Mouse (Mus musculus): ENCODE measurements around the gene Pitpna.
"Not testable (repeated sequence)": the region's sequence is repeated elsewhere in the genome, so short reads cannot be mapped to it uniquely, and the experiment has no call there.

Gene Pitpna

GRCm38 (mm10) chr11:75587493-75588284, at the start of gene Pitpna:
Gene Pitpna, plus strand, starts transcription at chr11:75588097.
- peak; percentile 61 for DNase-seq (ENCODE audit: extremely low spot score, low read depth, low spot score)

GRCm38 (mm10) chr11:75538184-75538969, 49.5 kb upstream of the Pitpna start:
- no peak for DNase-seq (ENCODE audit: extremely low spot score, low read depth, low spot score)

DNA sequence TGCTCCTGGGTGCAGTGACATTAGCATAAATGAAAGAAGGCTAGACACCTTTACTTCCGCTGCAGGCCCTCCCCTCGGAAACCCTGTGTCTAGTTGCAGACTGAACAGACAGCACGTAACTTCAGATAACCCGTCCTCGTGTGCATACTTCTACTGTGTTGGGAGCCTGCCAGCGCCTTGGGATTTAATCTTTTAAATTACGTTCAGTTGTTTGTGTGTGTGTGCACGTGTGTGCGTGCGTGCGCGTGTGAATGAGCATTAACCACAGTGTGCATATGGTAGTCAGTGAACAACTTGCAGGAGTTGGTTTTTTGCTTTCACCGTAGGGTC, 49.0 kb upstream of the Pitpna start:
- DNase-seq (ENCODE audit: extremely low spot score, low read depth, low spot score), result no peak

GRCm38 (mm10) chr11:75540209-75540608, 47.7 kb upstream of the Pitpna start:
- DNase-seq (ENCODE audit: extremely low spot score, low read depth, low spot score), result no peak

DNA sequence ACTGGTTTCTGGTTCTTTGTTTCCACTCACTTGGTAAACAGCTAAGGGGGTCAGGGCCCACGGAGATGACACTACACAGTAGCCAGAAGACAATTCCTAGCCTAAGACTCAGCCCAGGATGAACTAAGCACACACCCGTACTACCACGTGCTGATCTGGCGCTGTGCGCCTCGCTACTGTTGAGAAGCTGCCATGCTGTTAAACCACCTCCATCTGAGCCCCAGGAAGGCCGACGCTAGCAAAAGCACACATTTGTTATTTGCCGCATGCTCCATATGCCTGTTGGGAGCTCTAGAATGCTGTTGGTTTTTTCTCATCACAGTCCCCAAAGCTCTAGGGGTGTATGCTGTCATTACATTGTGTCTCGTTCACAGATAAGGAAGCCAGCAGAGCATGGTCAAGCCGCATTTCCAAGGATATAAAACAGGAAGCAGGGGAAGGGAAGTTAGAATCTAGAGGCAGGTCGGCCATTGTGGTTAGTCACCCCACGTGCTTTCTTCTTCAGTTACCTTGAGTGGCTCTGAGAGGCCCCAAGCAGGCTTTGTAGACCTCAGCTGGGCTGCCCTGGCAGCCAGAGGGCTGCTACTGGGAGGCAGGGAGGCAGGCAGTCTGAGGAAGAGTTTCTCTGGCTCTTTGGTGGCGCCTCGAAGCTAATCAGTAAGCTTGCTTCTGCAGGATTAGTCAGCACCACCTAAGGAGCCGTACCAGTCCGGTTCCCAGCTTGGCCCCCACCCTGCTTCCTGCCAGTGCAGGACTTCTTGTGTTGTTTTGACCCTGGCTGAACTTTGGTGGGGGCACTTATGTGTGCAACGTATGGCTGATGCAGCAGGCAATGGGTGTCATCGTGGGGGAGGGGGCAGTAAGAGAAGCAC, 47.0 kb upstream of the Pitpna start:
- no peak for DNase-seq (ENCODE audit: extremely low spot score, low read depth, low spot score)

DNA sequence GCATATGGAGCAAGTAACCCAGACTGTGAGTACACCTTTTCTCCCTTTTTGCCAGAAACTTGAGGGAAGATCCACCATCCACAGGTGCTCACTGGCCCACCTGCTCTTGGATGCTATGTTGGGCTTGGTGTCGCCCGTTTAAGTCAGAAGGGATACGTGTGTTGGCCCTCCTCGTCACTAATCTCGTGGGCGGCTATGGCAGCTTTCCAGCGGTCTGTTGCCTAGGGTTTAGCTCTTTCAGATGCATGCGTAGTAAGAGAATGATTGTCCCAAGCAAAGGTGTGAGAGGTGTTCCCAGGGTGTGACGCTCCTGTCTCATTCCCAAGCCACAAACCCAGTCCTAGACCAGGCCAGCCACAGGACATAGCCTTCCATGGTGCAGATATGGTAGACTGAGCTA, 43.2 kb upstream of the Pitpna start:
- DNase-seq (ENCODE audit: extremely low spot score, low read depth, low spot score), result no peak

DNA sequence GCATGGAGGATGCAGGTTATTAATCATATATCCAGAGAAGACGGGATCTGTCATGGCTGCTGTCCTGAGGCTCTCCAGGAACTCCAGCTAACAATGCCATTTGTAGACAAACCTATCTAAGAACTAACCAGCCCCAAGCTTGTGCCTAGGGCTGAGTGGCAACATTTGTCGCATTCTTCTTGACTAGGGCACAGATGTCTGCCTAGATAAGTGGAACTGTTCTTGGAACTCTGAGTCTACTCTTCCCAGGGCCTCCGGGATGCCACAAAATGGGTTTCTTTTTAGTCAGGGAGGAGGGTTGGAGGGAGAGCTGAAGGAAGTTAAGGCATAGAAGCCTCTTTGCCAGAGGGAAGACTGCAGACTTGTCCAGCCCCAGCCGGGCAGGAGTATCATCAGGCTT, 41.8 kb upstream of the Pitpna start:
- DNase-seq (ENCODE audit: extremely low spot score, low read depth, low spot score), result no peak

DNA sequence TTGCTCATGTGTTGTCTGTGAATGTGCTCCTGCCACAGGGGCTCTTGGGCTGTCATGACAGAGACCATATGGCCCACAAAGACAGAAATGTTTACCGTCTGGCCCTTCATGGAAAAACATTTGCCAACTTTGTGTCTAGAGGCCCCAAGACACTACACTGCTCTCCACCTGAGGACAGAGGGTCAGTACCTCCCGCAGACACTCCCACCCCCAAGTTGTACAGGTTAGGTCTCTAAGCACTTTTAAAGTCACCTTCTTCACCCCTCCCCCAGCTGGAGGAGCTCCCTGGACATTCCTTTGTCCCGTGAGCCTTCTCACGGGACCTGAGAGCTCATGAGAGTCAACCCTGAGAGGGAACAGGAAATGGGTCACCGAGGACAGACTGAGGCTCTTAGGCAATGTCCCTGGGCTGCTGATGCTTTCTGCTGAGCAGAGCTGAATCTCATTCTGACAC, 38.2 kb upstream of the Pitpna start:
- DNase-seq (ENCODE audit: extremely low spot score, low read depth, low spot score), result no peak

GRCm38 (mm10) chr11:75550200-75550946, 37.5 kb upstream of the Pitpna start:
- DNase-seq (ENCODE audit: extremely low spot score, low read depth, low spot score), result no peak

DNA sequence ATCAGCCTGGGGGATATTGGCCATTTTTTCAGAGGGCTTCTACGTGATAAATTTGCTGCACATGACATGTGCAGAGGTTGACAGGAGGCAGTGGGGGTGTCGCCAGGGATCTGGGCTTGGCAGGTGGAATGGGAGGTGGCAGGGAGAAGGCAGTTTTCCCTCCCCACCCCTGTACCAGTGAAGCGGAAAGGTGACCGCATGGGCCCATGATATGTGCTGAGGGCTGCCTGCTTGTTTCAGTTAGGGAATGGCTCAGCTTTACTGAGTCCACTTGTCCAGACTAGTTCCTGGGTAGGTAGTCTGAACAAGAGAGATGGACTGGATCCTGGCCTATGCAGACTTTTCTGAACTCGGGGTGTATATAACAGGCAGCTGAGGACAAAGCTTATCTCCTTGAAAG, 36.6 kb upstream of the Pitpna start:
- no peak for DNase-seq (ENCODE audit: extremely low spot score, low read depth, low spot score)

DNA sequence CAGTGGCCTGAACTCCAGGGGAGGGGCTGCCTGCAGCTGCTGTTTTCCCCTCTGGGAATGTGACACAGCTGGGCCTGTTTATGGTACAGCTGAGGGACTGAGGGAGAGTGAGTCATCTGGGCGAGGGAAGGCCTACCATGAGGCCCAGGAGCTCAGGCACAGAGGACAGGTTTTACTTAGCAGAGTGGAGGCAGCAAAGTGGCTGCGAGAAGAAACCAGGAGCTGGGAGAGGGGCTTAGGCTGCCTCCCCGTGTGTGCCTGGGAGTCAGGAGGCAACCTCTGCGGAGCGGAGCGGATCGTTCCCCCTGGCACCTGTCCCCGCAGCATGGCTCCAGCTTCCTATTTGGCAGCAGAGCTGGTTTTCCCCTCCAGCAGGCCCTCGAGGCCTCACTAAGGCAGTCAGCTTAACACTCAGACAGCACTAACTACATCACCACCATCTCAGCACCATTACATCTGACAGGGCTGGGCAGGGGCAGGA, 35.9 kb upstream of the Pitpna start:
- no peak for DNase-seq (ENCODE audit: extremely low spot score, low read depth, low spot score)

DNA sequence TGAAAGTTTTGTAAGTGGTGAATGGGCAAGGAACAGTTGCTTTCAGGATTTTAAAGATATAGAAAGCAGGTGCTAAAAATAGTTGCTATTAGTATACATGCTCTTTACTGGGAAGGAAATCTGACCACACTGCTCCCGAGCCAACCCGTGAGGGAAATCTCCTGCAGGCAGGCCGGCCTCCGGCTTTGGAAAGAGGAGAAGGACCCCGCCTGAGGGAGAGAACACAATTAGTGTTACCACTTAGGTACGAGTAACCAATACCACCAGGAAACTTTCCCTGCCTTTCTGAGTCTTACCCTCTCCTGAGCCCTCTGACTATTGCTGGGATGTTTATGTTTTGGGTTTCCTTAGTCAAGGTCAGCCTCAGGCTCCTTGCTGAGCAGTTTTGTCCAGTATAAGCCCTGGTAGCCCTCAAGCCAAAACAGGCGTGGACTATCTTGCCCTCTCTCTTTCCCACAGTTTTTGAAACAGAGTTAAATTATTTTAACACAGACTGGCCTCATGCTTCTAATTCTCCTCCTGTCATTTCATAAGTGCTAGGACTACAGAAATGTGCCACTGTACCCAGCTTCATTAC, 34.9 kb upstream of the Pitpna start:
- DNase-seq (ENCODE audit: extremely low spot score, low read depth, low spot score), result no peak

DNA sequence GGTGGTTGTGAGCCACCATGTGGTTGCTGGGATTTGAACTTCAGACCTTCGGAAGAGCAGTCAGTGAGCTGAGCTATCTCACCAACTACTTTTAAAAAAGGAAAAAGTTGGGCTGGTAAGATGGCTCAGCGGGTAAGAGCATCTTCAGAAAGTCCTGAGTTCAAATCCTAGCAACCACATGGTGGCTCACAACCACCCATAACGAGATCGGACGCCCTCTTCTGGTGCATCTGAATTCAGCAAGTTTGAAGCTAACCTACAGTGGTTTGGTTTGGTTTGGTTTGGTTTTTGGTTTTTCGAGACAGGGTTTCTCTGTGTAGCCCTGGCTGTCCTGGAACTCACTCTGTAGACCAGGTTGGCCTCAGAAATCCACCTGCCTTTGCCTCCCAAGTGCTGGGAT, 31.9 kb upstream of the Pitpna start:
- DNase-seq (ENCODE audit: extremely low spot score, low read depth, low spot score), result not testable (repeated sequence)

DNA sequence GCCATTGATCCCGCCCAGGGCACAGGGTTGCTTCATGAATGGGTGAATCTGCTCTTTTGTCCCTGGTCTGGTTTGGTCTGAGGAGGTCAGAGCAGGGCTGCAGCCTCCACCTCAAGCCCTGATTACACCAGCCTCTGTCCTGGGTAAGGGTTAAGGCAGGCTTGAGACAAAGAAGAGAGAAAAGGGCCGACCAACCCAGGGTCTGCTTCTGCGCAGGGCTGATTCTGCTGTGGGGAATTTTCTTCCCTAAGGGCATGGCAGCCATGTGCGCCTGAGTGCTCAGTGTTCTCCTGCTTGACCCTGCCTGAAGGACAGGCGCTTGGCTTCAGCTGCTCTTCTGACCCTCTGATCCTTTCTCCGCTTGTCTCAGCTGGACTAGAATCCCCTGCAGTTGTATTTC, 30.8 kb upstream of the Pitpna start:
- no peak for DNase-seq (ENCODE audit: extremely low spot score, low read depth, low spot score)

- DNase-seq (ENCODE audit: extremely low spot score, low read depth, low spot score), result no peak
Observed at GRCm38 (mm10) chr11:75558101-75558500, 29.8 kb upstream of the Pitpna start.

GRCm38 (mm10) chr11:75559870-75560504, 27.9 kb upstream of the Pitpna start:
- no peak for DNase-seq (ENCODE audit: extremely low spot score, low read depth, low spot score)

DNA sequence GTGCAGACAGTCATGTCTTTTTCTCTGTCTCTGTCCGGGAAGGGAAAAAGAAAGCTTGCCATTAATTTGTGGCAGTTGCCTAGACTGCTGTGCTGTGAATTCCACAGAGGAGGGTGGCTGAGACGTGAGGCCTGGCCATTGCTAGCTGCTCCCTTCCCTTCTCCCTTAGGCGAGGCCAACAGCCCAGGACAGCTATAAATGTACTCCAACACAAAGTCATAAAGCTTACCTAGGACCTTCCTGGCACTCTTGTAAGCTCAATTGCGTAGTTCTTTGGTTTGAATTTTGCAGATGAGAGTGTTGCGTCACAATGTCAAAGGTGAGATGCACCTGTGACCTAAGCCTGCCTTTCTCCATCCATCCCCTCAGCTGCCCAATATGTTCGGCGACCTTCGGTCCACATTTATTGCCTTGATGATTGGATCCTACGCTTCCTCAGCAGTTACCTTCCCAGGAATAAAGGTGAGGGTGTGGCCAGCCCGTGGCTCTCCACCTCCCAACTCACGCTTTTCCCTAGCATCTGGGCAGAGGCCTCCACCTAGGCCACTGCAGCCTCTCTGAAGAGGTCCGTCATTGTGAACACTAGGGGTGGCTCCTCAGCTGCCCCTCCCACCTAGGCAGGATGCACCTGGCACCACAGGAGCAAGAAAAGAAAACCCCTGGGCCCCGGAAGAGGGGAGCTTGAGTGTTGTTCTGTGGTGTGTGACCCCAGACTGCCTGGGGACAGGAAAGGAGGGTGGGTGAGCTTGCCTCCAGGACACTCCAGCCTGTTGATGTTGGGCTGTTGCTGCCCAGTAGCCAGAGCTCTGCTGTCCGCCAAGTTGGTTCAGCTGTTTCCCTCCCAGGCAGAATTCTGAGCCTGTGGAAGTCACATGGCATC, 27.1 kb upstream of the Pitpna start:
- no peak for DNase-seq (ENCODE audit: extremely low spot score, low read depth, low spot score)

- no peak for DNase-seq (ENCODE audit: extremely low spot score, low read depth, low spot score)
Observed at GRCm38 (mm10) chr11:75561410-75561791, 26.5 kb upstream of the Pitpna start.

DNA sequence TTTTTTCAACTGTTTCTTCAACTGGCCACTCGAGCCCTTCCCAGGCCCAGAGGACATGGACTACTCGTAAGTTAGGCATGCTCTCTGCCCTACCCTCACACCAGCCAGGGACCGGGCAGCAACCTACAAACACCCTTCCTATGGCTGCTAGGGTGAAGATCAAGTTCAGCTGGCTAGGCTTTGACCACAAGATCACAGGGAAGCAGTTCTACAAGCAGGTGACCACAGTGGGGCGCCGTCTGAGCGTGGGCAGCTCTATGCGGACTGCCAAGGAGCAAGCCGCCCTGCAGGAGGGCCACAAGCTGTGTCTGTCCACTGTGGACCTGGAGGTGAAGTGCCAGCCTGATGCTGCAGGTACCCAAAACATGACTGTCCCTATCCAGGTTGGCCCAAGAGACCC, 25.1 kb upstream of the Pitpna start:
- DNase-seq (ENCODE audit: extremely low spot score, low read depth, low spot score), result no peak

Data from hindlimb bud, embryonic 11.5 days (tissue).